17 mouse cellular contexts compared by ENCODE assay signal in genomic region chr9:124258067-124258556, GRCm38 (mm10). TPM values are rescaled to one million over a fixed set of nuclear protein-coding genes. Genes with fewer than 3 reads are reported as not detected.
DNase-seq lines count a peak whose midpoint lies in the region; ATAC-seq and TF ChIP-seq lines count a peak whose summit lies in the region.
"Had no signal": no experiment of that assay in that cellular context is flagged by ENCODE, and none has a peak within 500 bp of the region (broad histone marks: within the 10 kb centered on the region; RNA-seq: fewer than 3 reads in every experiment).

No protein-coding gene starts in this region.

- no peak for ATAC-seq in megakaryocyte, adult 5-6 weeks (ENCODE audit: poor library complexity, severe bottlenecking)
- ATAC-seq: midbrain, embryonic 15.5 days had no signal

- TF ChIP-seq POLR2A in MEL (IDR thresholded peaks at IDR 0.05; ENCODE audit: control insufficient read depth in 1 of 2, insufficient read depth in 1 of 2, low read depth in 1 of 2, low read length in 2 of 2, poor library complexity in 1 of 2) (no peak), myocyte (IDR thresholded peaks at IDR 0.05; ENCODE audit: insufficient read length, low read depth) (no peak)
- TF ChIP-seq POLR2A in kidney, adult 2 months (IDR thresholded peaks at IDR 0.05; ENCODE audit: low read depth, low read length) = no peak

- no peak for TF ChIP-seq CTCF in MEL (IDR thresholded peaks at IDR 0.05 in 2 of 3, conservative IDR thresholded peaks at IDR 0.05 in 1 of 3; ENCODE audit: control insufficient read depth in 1 of 3, insufficient read depth in 1 of 3, low read depth in 2 of 3, low read length in 3 of 3, poor library complexity in 1 of 3, severe bottlenecking in 1 of 3)
- TF ChIP-seq CTCF in kidney, adult 2 months (conservative IDR thresholded peaks at IDR 0.05; ENCODE audit: insufficient read depth, insufficient read length, low read depth, low read length) = no peak

- peak; percentile 23 for DNase-seq in CD4-positive, CD25-positive, alpha-beta regulatory T cell, adult 2 months (ENCODE audit: low read depth, low spot score)
- peak; percentile 46 for DNase-seq in MEL (ENCODE audit: low read depth, low spot score)
- no peak for DNase-seq in cerebellum, postnatal 36 days
- DNase-seq in kidney, adult 2 months = no peak
- no peak for DNase-seq in embryo, embryonic 10.5 days (ENCODE audit: low spot score)
- DNase-seq: cerebellum, adult 9-11 months; kidney, adult 18-20 months; liver, embryonic 13.5 days; thymus, postnatal 4 days had no signal

- H3ac ChIP-seq in myocyte (ENCODE audit: control insufficient read depth, insufficient read length) = no peak overlapping the region

- TF ChIP-seq RAD21 in MEL (IDR thresholded peaks at IDR 0.05; ENCODE audit: low read depth, low read length) = no peak

- H3K27me3 ChIP-seq in megakaryocyte, embryonic 14.5 days (replicated peaks) = peaks cover 4% of the 10 kb centered on the region
- H3K27me3 ChIP-seq in MEL (ENCODE audit: control insufficient read depth in 1 of 2, insufficient read depth in 2 of 2, low read length in 2 of 2) (no peaks in the 10 kb centered on the region), myocyte (ENCODE audit: control insufficient read depth, insufficient read depth, insufficient read length) (no peaks in the 10 kb centered on the region)
- H3K27me3 ChIP-seq in kidney, adult 2 months (replicated peaks; ENCODE audit: control insufficient read depth, insufficient read depth, low read length) = no peaks in the 10 kb centered on the region
- H3K27me3 ChIP-seq: liver, embryonic 13.5 days; midbrain, embryonic 15.5 days; Patski had no signal

- peak overlapping the region; percentile 73 for H3K4me3 ChIP-seq in megakaryocyte, embryonic 14.5 days (replicated peaks)
- peak overlapping the region in 1 of 2 experiments; percentile 14; a peak in 2 of 4 replicates for H3K4me3 ChIP-seq in MEL (ENCODE audit: control insufficient read depth in 1 of 2, insufficient read depth in 1 of 2, low read depth in 2 of 2, low read length in 2 of 2)
- H3K4me3 ChIP-seq in myocyte = no peak overlapping the region
- H3K4me3 ChIP-seq in kidney, adult 2 months (ENCODE audit: insufficient read depth, low read depth, low read length) = no peak overlapping the region
- H3K4me3 ChIP-seq: left cerebral cortex, adult 2 months; liver, embryonic 13.5 days; midbrain, embryonic 15.5 days had no signal

- TF ChIP-seq EP300 in MEL (IDR thresholded peaks at IDR 0.05; ENCODE audit: low read depth in 1 of 2, low read length in 2 of 2) = no peak

- H3K27ac ChIP-seq in MEL (ENCODE audit: control insufficient read depth, low read depth, low read length) = no peak overlapping the region; the same call in 1 of the 2 replicates
- no peak overlapping the region for H3K27ac ChIP-seq in kidney, adult 2 months (ENCODE audit: insufficient read depth, low read depth, low read length)
- H3K27ac ChIP-seq: hindbrain, embryonic 14.5 days; left cerebral cortex, adult 2 months; liver, embryonic 13.5 days; midbrain, embryonic 15.5 days had no signal

- H3K4me2 ChIP-seq in myocyte (ENCODE audit: low read depth) = peak overlapping the region; percentile 24
- H3K4me2 ChIP-seq: heart, embryonic 11.5 days; hindbrain, embryonic 14.5 days; liver, embryonic 13.5 days; midbrain, embryonic 15.5 days had no signal

- peak overlapping the region; percentile 14; the same call in 1 of the 2 replicates for H3K9ac ChIP-seq in MEL (ENCODE audit: control insufficient read depth, low read depth, low read length, poor library complexity, severe bottlenecking)
- H3K9ac ChIP-seq: hindbrain, embryonic 14.5 days; liver, embryonic 13.5 days; midbrain, embryonic 15.5 days had no signal

- H3K9me3 ChIP-seq in megakaryocyte, embryonic 14.5 days = peaks cover 14% of the 10 kb centered on the region
- no peaks in the 10 kb centered on the region for H3K9me3 ChIP-seq in MEL (replicated peaks; ENCODE audit: insufficient read depth, low read length)
- H3K9me3 ChIP-seq: midbrain, embryonic 15.5 days had no signal

- H3K4me1 ChIP-seq in megakaryocyte, embryonic 14.5 days = no peaks in the 10 kb centered on the region; the same call in 1 of the 2 replicates
- peaks cover 2% of the 10 kb centered on the region in 2 experiments; a peak in 1 of 4 replicates for H3K4me1 ChIP-seq in MEL (ENCODE audit: control insufficient read depth in 1 of 2, insufficient read depth in 2 of 2, low read length in 2 of 2)
- no peaks in the 10 kb centered on the region for H3K4me1 ChIP-seq in kidney, adult 2 months (ENCODE audit: control insufficient read depth, insufficient read depth, low read length)
- H3K4me1 ChIP-seq: liver, embryonic 13.5 days; midbrain, embryonic 15.5 days had no signal

- H3K79me2 ChIP-seq in MEL (ENCODE audit: control insufficient read depth, insufficient read depth, low read length, poor library complexity) = no peaks in the 10 kb centered on the region
- no peaks in the 10 kb centered on the region for H3K79me2 ChIP-seq in myocyte (ENCODE audit: control insufficient read depth, insufficient read depth)

- no peaks in the 10 kb centered on the region for H3K36me3 ChIP-seq in megakaryocyte, embryonic 14.5 days (replicated peaks; ENCODE audit: low read length)
- peaks cover 0 to 4% of the 10 kb centered on the region in 2 experiments; a peak in 2 of 4 replicates for H3K36me3 ChIP-seq in MEL (ENCODE audit: control insufficient read depth in 1 of 2, insufficient read depth in 2 of 2, low read length in 2 of 2)
- no peaks in the 10 kb centered on the region for H3K36me3 ChIP-seq in myocyte (ENCODE audit: control insufficient read depth, insufficient read depth)
- no peaks in the 10 kb centered on the region for H3K36me3 ChIP-seq in kidney, adult 2 months (ENCODE audit: control insufficient read depth, insufficient read depth, low read length)
- H3K36me3 ChIP-seq: liver, embryonic 13.5 days; midbrain, embryonic 15.5 days had no signal

- 53% methylated on average over 4 of the region's 4 CpGs for WGBS in kidney, adult 2 months

TF ChIP-seq in MEL, 35 proteins besides CTCF, POLR2A, EP300 and RAD21:
- no peak for TF ChIP-seq ZC3H11A (IDR thresholded peaks at IDR 0.05; ENCODE audit: low read depth, low read length)
- 0 out of 2 replicates have a peak, but pooled peaks have one; percentile 37 for TF ChIP-seq SIN3A (IDR thresholded peaks at IDR 0.05; ENCODE audit: low read length)

TF ChIP-seq in myocyte, 11 proteins besides CTCF, POLR2A, EP300 and RAD21:
- TF ChIP-seq USF1 (IDR thresholded peaks at IDR 0.05; ENCODE audit: low read depth) (no peak), TCF3 (IDR thresholded peaks at IDR 0.05; ENCODE audit: insufficient read length, low read depth) (no peak), REST (IDR thresholded peaks at IDR 0.05; ENCODE audit: insufficient read depth, insufficient read length) (no peak), E2F4 (IDR thresholded peaks at IDR 0.05; ENCODE audit: insufficient read depth) (no peak), MYOG (IDR thresholded peaks at IDR 0.05; ENCODE audit: control insufficient read depth in 1 of 3, insufficient read depth in 1 of 3, insufficient read length in 2 of 3, low read depth in 2 of 3) (no peak)

RNA-seq across cellular contexts. Expression of gene 2010315B03Rik, which starts 54.4 kb away (rescaled TPM):
- not detected in 2 replicates for polyA plus RNA-seq in megakaryocyte, embryonic 14.5 days (2012; ENCODE audit: insufficient read depth, low replicate concordance)
- 12.0 and 14.1 TPM in 2 replicates for total RNA-seq in megakaryocyte, adult 5-6 weeks (2015)
- total RNA-seq in megakaryocyte, adult 5-6 weeks (2017) = 21.0 and 22.2 TPM in 2 replicates
- total RNA-seq in MEL (2012; rRNA removed) = 2.5 and 4.2 TPM in 2 replicates
- 100 to 1,000 TPM in 1 of 2 experiments, 1 to 10 TPM in 1; 2.0 to 204 TPM for polyA plus RNA-seq in MEL (2012; ENCODE audit: insufficient read depth in 1 of 2, insufficient read length in 2 of 2, low read depth in 1 of 2, low replicate concordance in 2 of 2, missing spikeins in 1 of 2)
- 2.2 TPM for polyA plus RNA-seq in myocyte (2012; fragmentation: generic; extraction: Trizol)
- 4.5 and 6.3 TPM in 2 replicates for polyA plus RNA-seq in kidney, adult 2 months (2012; rRNA removed)

Comparison
In these comparisons a context has a peak if more than half of its experiments do, and no peak if none do; other contexts are left out.
1. DNase-seq: peak in CD4-positive, CD25-positive, alpha-beta regulatory T cell, adult 2 months (single experiment) and MEL (single experiment); none in cerebellum, postnatal 36 days (0 of 2), kidney, adult 2 months (single experiment) and embryo, embryonic 10.5 days (single experiment).